ENCODE assay signal across 21 mouse cellular contexts in genomic region chr1:88507214-88507613, GRCm38 (mm10). TPM values are rescaled to one million over a fixed set of nuclear protein-coding genes. Genes with fewer than 3 reads are reported as not detected.
A peak's percentile ranks its signal among the peaks of the same experiment; 100 is the strongest.
DNase-seq lines count a peak whose midpoint lies in the region; ATAC-seq and TF ChIP-seq lines count a peak whose summit lies in the region.
"Had no signal": no experiment of that assay in that cellular context is flagged by ENCODE, and none has a peak within 500 bp of the region (broad histone marks: within the 10 kb centered on the region; RNA-seq: fewer than 3 reads in every experiment).

No protein-coding gene starts in this region.

- no peaks in the 10 kb centered on the region; the same call in none of the 2 replicates for H3K79me2 ChIP-seq in CH12.LX (replicated peaks; ENCODE audit: control insufficient read depth, extremely low read depth, insufficient read depth, poor library complexity, severe bottlenecking)

- 69% methylated on average over 5 of the region's 5 CpGs for WGBS in kidney, adult 2 months
- WGBS in liver, embryonic 11.5 days, result 87% methylated on average over 5 of the region's 5 CpGs

- DNase-seq in kidney, postnatal 4 days, result peak; percentile 20 to 44
- no peak for DNase-seq in kidney, adult 2 months
- DNase-seq in CH12.LX (ENCODE audit: extremely low read depth), result no peak
- DNase-seq in cerebellum, adult 11 months, result peak; percentile 5
- DNase-seq in cerebellum, postnatal 36 days, result peak; percentile 19 to 22
- no peak for DNase-seq in gastrocnemius, postnatal 14 days
- DNase-seq in thymus, postnatal 36 days, result no peak
- no peak for DNase-seq in liver, embryonic 11.5 days (ENCODE audit: low spot score)
- DNase-seq: adrenal gland, postnatal 25 days; gastrocnemius, adult 2 months; heart, adult 18-20 months had no signal

- ATAC-seq in liver, embryonic 11.5 days (replicated peaks; ENCODE audit: low FRiP score), result no peak

- no peak overlapping the region for H3K27ac ChIP-seq in kidney, adult 2 months (ENCODE audit: insufficient read depth, low read depth, low read length)
- H3K27ac ChIP-seq in CH12.LX (ENCODE audit: insufficient read depth, low read depth), result no peak overlapping the region
- H3K27ac ChIP-seq in liver, embryonic 11.5 days (ENCODE audit: low read depth, low read length), result no peak overlapping the region
- H3K27ac ChIP-seq: forebrain, embryonic 10.5 days; gastrocnemius, adult 2 months; hindbrain, embryonic 12.5 days; limb, embryonic 13.5 days; liver, embryonic 15.5 days; midbrain, embryonic 10.5 days had no signal

- in situ Hi-C loops in CH12.LX (cut with MboI; ENCODE audit: low pct_ligation_motif_present, low pct_unique_long_range_greater_than_20kb, low sequenced_read_pairs), result no loop called here

- no peak overlapping the region for H3K4me3 ChIP-seq in kidney, adult 2 months (ENCODE audit: insufficient read depth, low read depth, low read length)
- H3K4me3 ChIP-seq in CH12.LX (replicated peaks in 1 of 3; ENCODE audit: low read depth in 2 of 3, low read length in 2 of 3, poor library complexity in 1 of 3), result no peak overlapping the region
- no peak overlapping the region for H3K4me3 ChIP-seq in liver, embryonic 11.5 days (ENCODE audit: low read depth, low read length)
- H3K4me3 ChIP-seq: forebrain, embryonic 10.5 days; gastrocnemius, adult 2 months; hindbrain, embryonic 12.5 days; limb, embryonic 13.5 days; liver, embryonic 15.5 days; midbrain, embryonic 10.5 days had no signal

- H3K9me3 ChIP-seq in CH12.LX (replicated peaks; ENCODE audit: low read length), result peaks cover 38% of the 10 kb centered on the region
- no peaks in the 10 kb centered on the region for H3K9me3 ChIP-seq in liver, embryonic 11.5 days (ENCODE audit: control insufficient read depth, low read length)
- H3K9me3 ChIP-seq: forebrain, embryonic 10.5 days; hindbrain, embryonic 12.5 days; limb, embryonic 13.5 days; liver, embryonic 15.5 days; midbrain, embryonic 10.5 days had no signal

- dilution Hi-C loops in CH12.LX (cut with MboI; ENCODE audit: extremely low pct_ligation_motif_present, extremely low pct_unique_long_range_greater_than_20kb, low sequenced_read_pairs), result no loop called here

- H3K9ac ChIP-seq in CH12.LX (ENCODE audit: insufficient read depth, low read depth), result no peak overlapping the region
- no peak overlapping the region for H3K9ac ChIP-seq in liver, embryonic 11.5 days (ENCODE audit: low read depth, low read length)
- H3K9ac ChIP-seq: hindbrain, embryonic 12.5 days; limb, embryonic 13.5 days; liver, embryonic 15.5 days had no signal

- no peaks in the 10 kb centered on the region for H3K27me3 ChIP-seq in kidney, adult 2 months (replicated peaks; ENCODE audit: control insufficient read depth, insufficient read depth, low read length)
- H3K27me3 ChIP-seq in CH12.LX (replicated peaks), result no peaks in the 10 kb centered on the region
- H3K27me3 ChIP-seq in liver, embryonic 11.5 days (replicated peaks; ENCODE audit: control insufficient read depth, insufficient read depth, low read length), result no peaks in the 10 kb centered on the region
- H3K27me3 ChIP-seq: hindbrain, embryonic 12.5 days; liver, embryonic 15.5 days had no signal

- intact Hi-C loops in gastrocnemius, postnatal 14 days (cut with DNase I; ENCODE audit: low total_unique reads), result no loop called here

- no peaks in the 10 kb centered on the region for H3K4me1 ChIP-seq in kidney, adult 2 months (ENCODE audit: control insufficient read depth, insufficient read depth, low read length)
- H3K4me1 ChIP-seq in CH12.LX (ENCODE audit: control insufficient read depth in 1 of 2, insufficient read depth in 2 of 2), result peaks cover 5 to 17% of the 10 kb centered on the region in 2 experiments; a peak in 2 of 4 replicates
- peaks cover 11% of the 10 kb centered on the region for H3K4me1 ChIP-seq in liver, embryonic 11.5 days (replicated peaks; ENCODE audit: control insufficient read depth, insufficient read depth, low read length)

- TF ChIP-seq POLR2A in kidney, adult 2 months (IDR thresholded peaks at IDR 0.05; ENCODE audit: low read depth, low read length), result no peak
- no peak for TF ChIP-seq POLR2A in CH12.LX (IDR thresholded peaks at IDR 0.05; ENCODE audit: low read depth, low read length)

- 0 out of 2 replicates have a peak overlapping the region, but pooled peaks have one; percentile 81 for H3K4me2 ChIP-seq in CH12.LX (ENCODE audit: insufficient read depth, low read depth, poor library complexity, severe bottlenecking)
- no peak overlapping the region for H3K4me2 ChIP-seq in liver, embryonic 11.5 days
- H3K4me2 ChIP-seq: hindbrain, embryonic 12.5 days; limb, embryonic 13.5 days; liver, embryonic 15.5 days had no signal

- H3K36me3 ChIP-seq in kidney, adult 2 months (ENCODE audit: control insufficient read depth, insufficient read depth, low read length), result no peaks in the 10 kb centered on the region
- H3K36me3 ChIP-seq in CH12.LX (replicated peaks in 1 of 2; ENCODE audit: control insufficient read depth in 1 of 2, insufficient read depth in 1 of 2, low read length in 1 of 2), result peaks cover 26 to 31% of the 10 kb centered on the region in 2 experiments
- H3K36me3 ChIP-seq in liver, embryonic 11.5 days (ENCODE audit: control insufficient read depth, insufficient read depth, low read length), result no peaks in the 10 kb centered on the region
- H3K36me3 ChIP-seq: forebrain, embryonic 10.5 days; hindbrain, embryonic 12.5 days; limb, embryonic 13.5 days; liver, embryonic 15.5 days; midbrain, embryonic 10.5 days had no signal

- TF ChIP-seq CTCF in kidney, adult 2 months (conservative IDR thresholded peaks at IDR 0.05; ENCODE audit: insufficient read depth, insufficient read length, low read depth, low read length), result no peak
- no peak for TF ChIP-seq CTCF in CH12.LX (conservative IDR thresholded peaks at IDR 0.05 in 1 of 2, IDR thresholded peaks at IDR 0.05 in 1 of 2; ENCODE audit: low read depth in 2 of 2, low read length in 2 of 2)

- TF ChIP-seq EP300 in CH12.LX (IDR thresholded peaks at IDR 0.05; ENCODE audit: low read length), result no peak

- no peak for TF ChIP-seq RAD21 in CH12.LX (IDR thresholded peaks at IDR 0.05; ENCODE audit: low read depth, low read length)

TF ChIP-seq in CH12.LX, 34 proteins besides CTCF, POLR2A, EP300 and RAD21:
- TF ChIP-seq CHD1 (IDR thresholded peaks at IDR 0.05; ENCODE audit: low read depth, low read length) (no peak), USF2 (conservative IDR thresholded peaks at IDR 0.05; ENCODE audit: low read depth, low read length) (no peak), JUN (IDR thresholded peaks at IDR 0.05; ENCODE audit: insufficient read depth, low read depth, low read length) (no peak), ZKSCAN1 (IDR thresholded peaks at IDR 0.05; ENCODE audit: borderline replicate concordance, low read depth, low read length) (no peak), POLR2AphosphoS2 (IDR thresholded peaks at IDR 0.05; ENCODE audit: low read depth, low read length) (no peak), JUND (conservative IDR thresholded peaks at IDR 0.05; ENCODE audit: low read depth, low read length) (no peak), CHD2 (IDR thresholded peaks at IDR 0.05; ENCODE audit: low read length) (no peak), HCFC1 (IDR thresholded peaks at IDR 0.05; ENCODE audit: low read depth, low read length) (no peak), KAT2A (IDR thresholded peaks at IDR 0.05; ENCODE audit: insufficient replicate concordance, low read length) (no peak), NELFE (IDR thresholded peaks at IDR 0.05; ENCODE audit: low read depth, low read length) (no peak), NRF1 (IDR thresholded peaks at IDR 0.05; ENCODE audit: low read depth, low read length) (no peak), SMC3 (IDR thresholded peaks at IDR 0.05; ENCODE audit: low read depth, low read length) (no peak), MXI1 (IDR thresholded peaks at IDR 0.05; ENCODE audit: low read depth, low read length) (no peak), ETS1 (conservative IDR thresholded peaks at IDR 0.05; ENCODE audit: low read depth, low read length) (no peak), GABPA (IDR thresholded peaks at IDR 0.05; ENCODE audit: insufficient replicate concordance, low read depth, low read length) (no peak)

RNA-seq across cellular contexts. Expression of gene Glrp1, which starts 2.7 kb away (rescaled TPM):
- not detected in 2 replicates for polyA plus RNA-seq in kidney, adult 2 months (2012; rRNA removed)
- total RNA-seq in CH12.LX (2012; rRNA removed) (4.0 and 9.3 TPM in 2 replicates), CH12.LX (2014; rRNA removed) (6.1 and 6.3 TPM in 2 replicates)
- polyA plus RNA-seq in CH12.LX (2012; ENCODE audit: insufficient read length, low read depth), result 9.1 and 11.7 TPM in 2 replicates
- total RNA-seq in gastrocnemius, postnatal 14 days (2021), result not detected
- 0.08 TPM in 1 of 2 replicates, not detected in the other for polyA plus RNA-seq in liver, embryonic 11.5 days (2014; fragmentation: Nextera tagmentation; extraction: Ambion mirVana)
- total RNA-seq: adrenal gland, postnatal 25 days; gastrocnemius, adult 2 months; layer of hippocampus, postnatal 14 days had no signal
- polyA plus RNA-seq: embryonic facial prominence, embryonic 14.5 days; forebrain, embryonic 10.5 days; hindbrain, embryonic 12.5 days; intestine, embryonic 14.5 days; large intestine, adult 2 months; limb, embryonic 13.5 days; midbrain, embryonic 10.5 days; neural tube, embryonic 14.5 days had no signal

Comparison
In these comparisons a context has a peak if more than half of its experiments do, and no peak if none do; other contexts are left out.
1. DNase-seq: peak in kidney, postnatal 4 days (2 of 2), cerebellum, adult 11 months (single experiment) and cerebellum, postnatal 36 days (2 of 2); none in kidney, adult 2 months (single experiment), CH12.LX (single experiment), gastrocnemius, postnatal 14 days (single experiment), thymus, postnatal 36 days (0 of 2) and liver, embryonic 11.5 days (single experiment).